Mouse (Mus musculus) liver, adult 2 months (tissue): Measurements from ENCODE around the gene Thsd1.

Source experiments
- CTCF ChIP-seq: fragments of 200-500 bp; IDR thresholded peaks from 2 replicates; pipeline ENCODE4 v1.5.1; 2011; ENCODE audit warnings: low read depth, low read length, control low read depth
- POLR2A ChIP-seq: fragments of 200-500 bp; IDR thresholded peaks from 2 replicates; pipeline ENCODE4 v1.6.1; 2011; ENCODE audit warnings: low read length, control low read depth; ENCODE audit not compliant: insufficient read depth; ENCODE audit errors: extremely low read depth

DNA sequence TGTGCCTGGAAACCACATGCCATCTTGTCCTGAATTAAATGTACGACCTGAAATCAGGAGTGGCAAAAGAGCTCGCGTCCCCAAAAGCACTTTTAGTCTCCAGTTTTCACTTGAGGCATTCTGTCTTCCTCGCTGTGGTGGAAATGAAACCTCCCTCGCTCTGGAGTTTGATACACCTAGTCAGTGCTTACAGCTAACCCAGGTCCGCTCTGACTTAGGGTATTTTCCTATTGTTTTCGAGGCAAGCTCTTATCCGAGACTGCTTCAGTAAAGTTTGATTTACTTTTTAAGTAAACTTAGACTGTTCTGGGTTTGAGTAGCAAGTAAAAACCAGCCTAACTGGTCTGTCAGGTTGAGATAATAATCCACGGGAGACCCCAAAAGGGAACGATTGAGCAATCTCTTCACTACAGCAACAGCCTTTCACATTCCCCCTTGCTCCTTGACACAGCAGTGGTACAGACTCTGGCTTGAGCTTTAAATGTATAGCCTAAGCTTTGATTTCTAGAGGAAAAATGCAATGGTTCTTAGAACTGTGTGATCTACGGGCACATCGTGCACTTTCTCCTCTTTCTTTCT is 33.6 kb upstream of the Thsd1 start:
- TF ChIP-seq CTCF: no peak
- no peak for TF ChIP-seq POLR2A
